Mouse (Mus musculus): ENCODE data around the gene Tbcd. TPM values are rescaled to one million over a fixed set of nuclear protein-coding genes. Genes with fewer than 3 reads are reported as not detected.

Tbcd gene
- polyA plus RNA-seq, 1 experiment: 45.7 TPM

DNA sequence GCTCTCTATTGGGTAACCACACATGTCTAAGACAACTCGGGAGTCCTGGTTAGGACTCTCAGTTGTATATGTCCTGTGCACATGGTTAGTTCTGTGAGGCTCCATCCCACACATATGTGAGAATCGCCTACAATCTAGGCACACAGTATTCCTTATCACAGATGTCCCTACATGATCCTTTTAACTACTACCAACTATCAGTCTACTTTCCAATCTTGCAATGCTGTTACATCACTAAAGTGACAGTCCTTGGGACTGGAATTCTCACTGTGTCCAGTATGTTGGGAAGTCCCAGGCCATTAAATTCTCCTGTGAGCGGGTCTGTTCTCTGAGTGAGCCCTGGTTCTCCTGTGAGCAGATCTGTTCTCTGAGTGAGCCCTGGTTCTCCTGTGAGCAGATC, 101.7 kb downstream of the Tbcd start:
- no peaks in the 10 kb centered on the region; the same call in none of the 2 replicates for H3K36me3 ChIP-seq (ENCODE audit: control insufficient read depth, insufficient read depth, low read length)
- no peaks in the 10 kb centered on the region for H3K27me3 ChIP-seq (ENCODE audit: control insufficient read depth, insufficient read depth, low read length)
- H3K4me1 ChIP-seq (ENCODE audit: control insufficient read depth, insufficient read depth, insufficient read length, low read length): peaks cover 31% of the 10 kb centered on the region
- no peak overlapping the region for H3K27ac ChIP-seq (ENCODE audit: insufficient read depth, low read depth, low read length)
- TF ChIP-seq CTCF (IDR thresholded peaks at IDR 0.05; ENCODE audit: extremely low read depth, insufficient read length, insufficient replicate concordance, low read depth, low read length): no peak
- no peak for TF ChIP-seq POLR2A (IDR thresholded peaks at IDR 0.05; ENCODE audit: low read depth, low read length)
- H3K4me3 ChIP-seq (ENCODE audit: low read depth, low read length): no peak overlapping the region
- WGBS: 97% methylated on average over 3 of the region's 3 CpGs

DNA sequence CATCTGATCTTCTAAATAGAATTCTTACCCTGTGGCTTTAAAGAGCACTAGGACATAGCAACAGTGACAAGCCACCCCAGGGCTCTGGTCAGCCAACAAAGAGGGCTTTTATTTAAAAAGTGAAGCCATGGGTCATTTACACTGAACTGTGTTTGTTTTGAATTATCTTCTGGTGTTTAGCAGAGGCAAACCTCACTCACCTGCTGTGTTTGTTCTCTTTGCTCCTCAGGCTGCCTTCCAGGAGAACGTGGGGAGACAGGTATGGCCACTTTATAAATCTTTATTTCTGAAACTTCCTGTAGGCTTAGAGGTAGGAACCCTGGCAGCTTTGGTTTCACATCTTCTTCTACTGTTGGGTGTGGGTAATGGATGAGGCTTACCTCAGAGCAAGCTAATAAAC, 105.0 kb downstream of the Tbcd start:
- no peak for TF ChIP-seq POLR2A (IDR thresholded peaks at IDR 0.05; ENCODE audit: low read depth, low read length)
- TF ChIP-seq CTCF (IDR thresholded peaks at IDR 0.05; ENCODE audit: extremely low read depth, insufficient read length, insufficient replicate concordance, low read depth, low read length): no peak
- H3K36me3 ChIP-seq (ENCODE audit: control insufficient read depth, insufficient read depth, low read length): peaks cover 7% of the 10 kb centered on the region
- no peak overlapping the region for H3K4me3 ChIP-seq (ENCODE audit: low read depth, low read length)
- 32% methylated on average over 1 of the region's 1 CpGs for WGBS
- H3K27me3 ChIP-seq (ENCODE audit: control insufficient read depth, insufficient read depth, low read length): no peaks in the 10 kb centered on the region
- H3K4me1 ChIP-seq (ENCODE audit: control insufficient read depth, insufficient read depth, insufficient read length, low read length): peaks cover 8% of the 10 kb centered on the region
- no peak overlapping the region for H3K27ac ChIP-seq (ENCODE audit: insufficient read depth, low read depth, low read length)

DNA sequence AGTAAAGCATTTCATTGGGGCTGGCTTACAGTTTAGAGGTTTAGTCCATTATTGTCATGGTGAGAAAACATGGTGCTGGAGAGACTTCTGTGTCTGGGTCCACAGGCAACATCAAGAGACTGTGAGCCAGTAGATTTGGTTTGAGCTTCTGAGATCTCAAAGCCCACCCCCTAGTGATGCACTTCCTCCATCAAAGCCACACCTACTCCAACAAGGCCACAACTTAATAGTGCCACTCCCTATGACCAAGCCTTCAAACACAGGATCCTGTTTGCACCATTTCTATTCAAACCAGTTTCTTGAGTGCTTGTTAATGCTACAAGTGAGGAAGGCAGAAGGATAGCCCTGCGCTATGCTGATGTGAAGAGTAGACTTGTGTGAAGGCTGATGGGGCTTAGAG, 106.2 kb downstream of the Tbcd start:
- H3K36me3 ChIP-seq (ENCODE audit: control insufficient read depth, insufficient read depth, low read length): peaks cover 7% of the 10 kb centered on the region
- no peak overlapping the region for H3K4me3 ChIP-seq (ENCODE audit: low read depth, low read length)
- WGBS: 100% methylated on average over 1 of the region's 1 CpGs
- no peak overlapping the region for H3K27ac ChIP-seq (ENCODE audit: insufficient read depth, low read depth, low read length)
- peaks cover 3% of the 10 kb centered on the region; the same call in 1 of the 2 replicates for H3K4me1 ChIP-seq (ENCODE audit: control insufficient read depth, insufficient read depth, insufficient read length, low read length)
- H3K27me3 ChIP-seq (ENCODE audit: control insufficient read depth, insufficient read depth, low read length): no peaks in the 10 kb centered on the region
- TF ChIP-seq POLR2A (IDR thresholded peaks at IDR 0.05; ENCODE audit: low read depth, low read length): no peak
- TF ChIP-seq CTCF (IDR thresholded peaks at IDR 0.05; ENCODE audit: extremely low read depth, insufficient read length, insufficient replicate concordance, low read depth, low read length): no peak

DNA sequence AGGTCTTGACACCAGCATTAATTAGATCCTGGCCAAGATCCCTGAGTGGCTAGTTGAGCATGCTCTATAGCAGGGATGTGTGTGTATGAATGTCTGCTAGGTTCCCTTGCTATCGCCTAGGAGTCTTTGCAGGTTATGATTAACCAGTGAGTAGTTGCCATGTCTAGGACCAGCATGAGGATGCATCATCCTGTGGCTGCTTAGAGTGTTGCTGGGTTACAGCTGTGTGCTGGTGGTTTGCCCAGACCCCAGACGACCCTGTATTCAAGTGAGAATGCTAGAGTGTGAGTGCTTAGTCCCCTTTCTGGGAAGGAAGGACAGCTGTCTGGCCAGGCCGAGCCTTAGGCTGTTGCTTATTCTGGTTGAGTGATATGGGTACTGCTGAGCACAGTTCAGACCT, 106.8 kb downstream of the Tbcd start:
- H3K4me1 ChIP-seq (ENCODE audit: control insufficient read depth, insufficient read depth, insufficient read length, low read length): peaks cover 3% of the 10 kb centered on the region; the same call in 1 of the 2 replicates
- no peak overlapping the region for H3K4me3 ChIP-seq (ENCODE audit: low read depth, low read length)
- TF ChIP-seq CTCF (IDR thresholded peaks at IDR 0.05; ENCODE audit: extremely low read depth, insufficient read length, insufficient replicate concordance, low read depth, low read length): no peak
- no peak for TF ChIP-seq POLR2A (IDR thresholded peaks at IDR 0.05; ENCODE audit: low read depth, low read length)
- peaks cover 7% of the 10 kb centered on the region for H3K36me3 ChIP-seq (ENCODE audit: control insufficient read depth, insufficient read depth, low read length)
- WGBS: 87% methylated on average over 3 of the region's 3 CpGs
- H3K27me3 ChIP-seq (ENCODE audit: control insufficient read depth, insufficient read depth, low read length): no peaks in the 10 kb centered on the region
- no peak overlapping the region for H3K27ac ChIP-seq (ENCODE audit: insufficient read depth, low read depth, low read length)

DNA sequence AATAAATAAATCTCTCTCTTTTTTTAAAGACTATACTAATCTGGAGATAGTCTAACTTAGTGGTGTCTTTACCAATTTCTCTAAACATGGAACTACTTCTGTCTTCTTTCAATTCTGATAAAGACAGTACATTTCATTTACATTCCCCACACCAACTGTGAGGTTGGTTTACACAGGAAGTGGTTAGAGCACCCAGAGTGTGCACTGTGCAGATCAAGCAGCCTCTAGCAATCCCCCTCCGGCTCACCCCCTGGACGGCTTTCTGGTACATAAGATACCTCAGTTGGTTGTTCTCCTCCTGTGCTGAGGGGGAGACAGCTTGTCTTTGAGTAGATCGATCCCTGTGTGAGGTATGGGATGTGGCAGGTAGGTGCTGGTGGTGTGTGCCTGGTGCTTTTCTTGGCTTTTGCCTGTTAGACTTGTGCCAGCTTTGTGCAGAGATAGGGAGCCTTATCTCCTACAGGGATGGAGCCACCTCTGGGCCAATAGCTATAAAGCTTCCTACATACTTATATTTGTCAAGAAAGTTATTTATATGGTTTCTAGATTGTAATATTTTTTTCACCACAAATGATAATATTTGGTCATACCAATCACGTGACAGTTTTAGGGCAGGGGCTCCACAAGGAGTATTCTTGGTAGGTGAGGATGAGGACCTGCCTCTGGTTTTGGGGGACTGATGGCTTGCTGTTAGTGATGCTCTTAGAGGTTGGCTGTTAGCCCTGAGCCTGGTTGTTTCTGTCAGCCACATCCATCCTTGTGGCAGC, 108.0 kb downstream of the Tbcd start:
- Histone ChIP-seq H3K4me1 (ENCODE audit: control insufficient read depth, insufficient read depth, insufficient read length, low read length) (peaks cover 3% of the 10 kb centered on the region; the same call in 1 of the 2 replicates), H3K4me3 (ENCODE audit: low read depth, low read length) (no peak overlapping the region), H3K36me3 (ENCODE audit: control insufficient read depth, insufficient read depth, low read length) (peaks cover 7% of the 10 kb centered on the region), H3K27ac (ENCODE audit: insufficient read depth, low read depth, low read length) (no peak overlapping the region), H3K27me3 (ENCODE audit: control insufficient read depth, insufficient read depth, low read length) (no peaks in the 10 kb centered on the region)
- TF ChIP-seq POLR2A (IDR thresholded peaks at IDR 0.05; ENCODE audit: low read depth, low read length): no peak
- TF ChIP-seq CTCF (IDR thresholded peaks at IDR 0.05; ENCODE audit: extremely low read depth, insufficient read length, insufficient replicate concordance, low read depth, low read length): no peak
- WGBS: 87% methylated on average over 4 of the region's 4 CpGs

DNA sequence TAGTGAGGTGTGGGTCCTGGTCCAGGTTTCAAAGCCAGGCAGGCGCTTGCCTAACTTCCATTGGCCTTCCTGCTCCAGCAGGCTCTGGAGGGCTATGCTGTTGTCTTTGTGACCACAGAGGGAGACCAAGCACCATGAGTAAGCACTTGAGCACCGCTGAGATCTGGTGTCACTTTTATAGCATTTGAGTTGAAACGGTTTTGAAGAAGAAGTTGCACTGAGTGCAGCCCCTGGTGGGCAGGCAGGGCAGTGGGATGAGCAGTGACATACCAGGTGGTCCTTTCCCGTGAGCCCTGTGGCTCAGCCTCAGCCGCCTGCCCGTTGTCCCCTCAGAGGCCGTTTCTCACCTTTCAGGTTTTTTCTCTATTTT, 108.5 kb downstream of the Tbcd start:
- no peak overlapping the region for H3K27ac ChIP-seq (ENCODE audit: insufficient read depth, low read depth, low read length)
- TF ChIP-seq POLR2A (IDR thresholded peaks at IDR 0.05; ENCODE audit: low read depth, low read length) (no peak), CTCF (IDR thresholded peaks at IDR 0.05; ENCODE audit: extremely low read depth, insufficient read length, insufficient replicate concordance, low read depth, low read length) (peak; percentile 21; the same call in 1 of the 2 replicates)
- H3K4me1 ChIP-seq (ENCODE audit: control insufficient read depth, insufficient read depth, insufficient read length, low read length): peaks cover 3% of the 10 kb centered on the region; the same call in 1 of the 2 replicates
- no peak overlapping the region for H3K4me3 ChIP-seq (ENCODE audit: low read depth, low read length)
- peaks cover 10% of the 10 kb centered on the region for H3K36me3 ChIP-seq (ENCODE audit: control insufficient read depth, insufficient read depth, low read length)
- no peaks in the 10 kb centered on the region for H3K27me3 ChIP-seq (ENCODE audit: control insufficient read depth, insufficient read depth, low read length)
- 72% methylated on average over 7 of the region's 7 CpGs for WGBS

DNA sequence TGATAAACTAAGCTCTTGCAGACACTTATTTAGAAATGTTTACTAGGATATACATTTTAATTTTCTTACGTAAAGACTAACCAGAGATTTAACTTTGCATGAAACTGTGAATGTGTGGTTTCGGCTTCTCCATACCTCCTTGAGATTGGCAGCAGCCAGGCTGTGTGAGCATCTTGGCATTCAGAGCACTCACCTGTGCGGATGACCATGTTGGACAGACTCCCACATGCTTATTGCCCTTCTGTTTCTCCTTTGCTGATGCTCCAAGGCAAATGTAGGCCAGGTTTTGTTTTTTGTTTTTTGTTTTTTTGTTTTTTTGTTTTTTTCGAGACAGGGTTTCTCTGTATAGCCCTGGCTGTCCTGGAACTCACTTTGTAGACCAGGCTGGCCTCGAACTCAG, 111.6 kb downstream of the Tbcd start:
- H3K4me3 ChIP-seq (ENCODE audit: low read depth, low read length): no peak overlapping the region
- no peaks in the 10 kb centered on the region for H3K27me3 ChIP-seq (ENCODE audit: control insufficient read depth, insufficient read depth, low read length)
- H3K36me3 ChIP-seq (ENCODE audit: control insufficient read depth, insufficient read depth, low read length): 0 out of 2 replicates have a peak, but pooled peaks cover 10% of the 10 kb centered on the region
- H3K4me1 ChIP-seq (ENCODE audit: control insufficient read depth, insufficient read depth, insufficient read length, low read length): no peaks in the 10 kb centered on the region
- no peak for TF ChIP-seq POLR2A (IDR thresholded peaks at IDR 0.05; ENCODE audit: low read depth, low read length)
- TF ChIP-seq CTCF (IDR thresholded peaks at IDR 0.05; ENCODE audit: extremely low read depth, insufficient read length, insufficient replicate concordance, low read depth, low read length): no peak
- 93% methylated on average over 5 of the region's 5 CpGs for WGBS
- H3K27ac ChIP-seq (ENCODE audit: insufficient read depth, low read depth, low read length): no peak overlapping the region
